In genomic region chr9:50867015-50867414, GRCm38 (mm10) we compare ENCODE assay signal across 14 mouse cellular contexts.
"Had no signal": no experiment of that assay in that cellular context is flagged by ENCODE, and none has a peak within 500 bp of the region (broad histone marks: within the 10 kb centered on the region; RNA-seq: fewer than 3 reads in every experiment).

No protein-coding gene starts in this region.

- H3K4me3 ChIP-seq: limb, embryonic 12.5 days; limb, embryonic 15.5 days; megakaryocyte, embryonic 14.5 days; midbrain, embryonic 10.5 days; midbrain, embryonic 13.5 days; myocyte; neural tube, embryonic 13.5 days had no signal

- H3K27ac ChIP-seq: kidney, postnatal 0 days; limb, embryonic 12.5 days; limb, embryonic 15.5 days; liver, embryonic 14.5 days; midbrain, embryonic 10.5 days; midbrain, embryonic 13.5 days; neural tube, embryonic 13.5 days had no signal

- DNase-seq: left cerebral cortex, postnatal 4 days; liver, postnatal 0 days; lung, embryonic 14.5 days; thymus, adult 18-20 months; thymus, postnatal 36 days had no signal
